Mouse (Mus musculus) Patski (cell line): Measurements from ENCODE around the gene Tedc1. TPM values are rescaled to one million over a fixed set of nuclear protein-coding genes. Genes with fewer than 3 reads are reported as not detected.

ENCODE experiments used
- ATAC-seq: fragments of 100-300 bp; one replicate; pipeline ENCODE4 v1.8.0; 2021
- CTCF ChIA-PET: fragments of 350-600 bp; sonication (Branson Sonifier 250); formaldehyde crosslinking; loops from one replicate; lab custom pipeline; 2022; ENCODE audit warnings: inconsistent platforms; lab: Charles Lee
- POLR2A ChIA-PET: fragments of 350-600 bp; sonication (Branson Sonifier 250); formaldehyde crosslinking; loops from one replicate; lab custom pipeline; 2022; ENCODE audit warnings: antibody characterized with exemption, inconsistent platforms; lab: Charles Lee
- DNase-seq: peaks from one replicate; pipeline ENCODE4 v3.0.0-alpha.2; 2011; ENCODE audit warnings: low read depth, low spot score
- H3K27me3 ChIP-seq: fragments of 371-371 bp; one replicate; pipeline ENCODE4 v1.5.1; 2021
- CTCF ChIP-seq: fragments of 100-300 bp; IDR thresholded peaks from one replicate; pipeline ENCODE4 v1.5.1; 2021
- in situ Hi-C: fragments of 300-500 bp; cut with MboI; formaldehyde crosslinking; loops from 3 replicates; pipeline ENCODE4 v1.11.1; 2018; ENCODE audit warnings: low pct_unique_long_range_greater_than_20kb, mixed read lengths
- polyA plus RNA-seq: library from polyadenylated mRNA; unstranded; gene quantifications from one replicate; pipeline ENCODE4 v1.2.3, GENCODE M21; 2021

The Tedc1 gene
- polyA plus RNA-seq, 1 experiment from 2014 or later, result 9.7 TPM

GRCm38 (mm10) chr12:113201301-113201700, 45.1 kb downstream of the Tedc1 start:
- in situ Hi-C loops, result loop anchor here (25.0 kb wide), 1 partner anchor 961 kb away; no protein-coding TSS in a partner anchor
- CTCF ChIA-PET, result no interaction called here

DNA sequence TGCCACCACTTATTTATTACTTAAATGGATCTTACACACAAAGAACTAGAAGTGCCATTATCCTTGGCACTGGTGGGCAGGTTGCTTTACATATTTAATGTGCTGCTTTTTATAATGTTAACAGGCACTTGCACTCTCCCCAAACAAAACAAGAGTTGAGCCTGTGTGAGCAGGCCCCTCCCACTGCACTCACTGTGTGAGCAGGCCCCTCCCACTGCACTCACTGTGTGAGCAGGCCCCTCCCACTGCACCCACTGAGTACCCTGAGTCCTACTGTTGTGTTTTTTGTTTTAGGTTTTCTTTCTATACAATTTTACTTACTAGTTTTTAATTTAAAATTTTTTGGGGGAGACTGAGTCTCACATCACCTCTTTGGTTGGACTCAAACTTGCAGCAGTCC, 45.8 kb downstream of the Tedc1 start:
- in situ Hi-C loops, result loop anchor here (25.0 kb wide), 1 partner anchor 960 kb away; no protein-coding TSS in a partner anchor
- H3K27me3 ChIP-seq, result no peaks in the 10 kb centered on the region
- CTCF ChIA-PET, result no interaction called here
- DNase-seq (no peak), ATAC-seq (no peak)
- POLR2A ChIA-PET, result no interaction called here
- TF ChIP-seq CTCF, result no peak

More at GRCm38 (mm10) chr12:113201301-113201700, 45.1 kb downstream of the Tedc1 start:
- DNase-seq (no peak), ATAC-seq (no peak)
- POLR2A ChIA-PET, result no interaction called here
- no peaks in the 10 kb centered on the region for H3K27me3 ChIP-seq
- no peak for TF ChIP-seq CTCF

GRCm38 (mm10) chr12:113203522-113203921, 47.3 kb downstream of the Tedc1 start:
- no peak for DNase-seq
- ATAC-seq, result no peak
- no peak for TF ChIP-seq CTCF
- in situ Hi-C loops, result loop anchor here (25.0 kb wide), 1 partner anchor 959 kb away; no protein-coding TSS in a partner anchor
- CTCF ChIA-PET, result no interaction called here
- POLR2A ChIA-PET, result no interaction called here
- H3K27me3 ChIP-seq, result no peaks in the 10 kb centered on the region

DNA sequence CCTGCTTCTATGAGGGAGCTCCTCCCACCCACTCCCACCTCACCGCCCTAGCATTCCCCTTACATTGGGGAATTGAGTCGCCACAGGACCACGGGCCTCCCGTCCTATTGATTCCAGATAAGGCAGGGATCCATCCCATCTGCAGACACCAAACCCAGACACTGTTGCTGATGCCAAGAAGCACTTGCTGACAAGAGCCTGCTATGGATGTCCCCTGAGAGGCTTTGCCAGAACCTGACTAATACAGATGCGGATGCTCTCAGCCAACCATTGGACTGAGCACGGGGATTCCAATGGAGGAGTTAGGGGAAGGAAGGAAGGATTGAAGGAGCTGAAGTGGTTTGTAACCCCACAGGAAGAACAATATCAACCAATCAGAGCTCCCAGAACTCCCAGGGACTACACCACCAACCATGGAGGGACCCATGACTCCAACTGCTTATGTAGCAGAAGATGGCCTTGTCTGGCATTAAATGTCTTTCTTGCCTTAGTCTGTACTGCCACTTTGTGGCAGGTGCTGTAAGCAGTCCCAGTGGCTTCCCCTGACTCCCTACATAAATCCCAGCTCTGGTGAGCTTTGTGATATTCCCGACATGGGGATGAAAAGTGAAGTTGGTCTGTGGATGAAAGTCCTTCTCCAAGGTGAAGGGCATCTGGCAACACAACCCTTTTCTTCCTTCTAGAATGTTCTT, 49.2 kb downstream of the Tedc1 start:
- in situ Hi-C loops, result loop anchor here (25.0 kb wide), 1 partner anchor 957 kb away; no protein-coding TSS in a partner anchor
- POLR2A ChIA-PET, result no interaction called here
- H3K27me3 ChIP-seq, result no peaks in the 10 kb centered on the region
- DNase-seq (no peak), ATAC-seq (no peak)
- TF ChIP-seq CTCF, result no peak
- CTCF ChIA-PET, result interaction anchor here (1.0 to 1.8 kb wide), 4 partner anchors 11 to 61 kb away, joined by 3 to 4 read pairs (median 3); no protein-coding TSS in a partner anchor

GRCm38 (mm10) chr12:113207737-113208136, 51.5 kb downstream of the Tedc1 start:
- ATAC-seq (peak; percentile 95), DNase-seq (no peak)
- H3K27me3 ChIP-seq, result no peaks in the 10 kb centered on the region
- ChIA-PET POLR2A (no interaction called here), CTCF (interaction anchor here (1.2 kb wide), 1 partner anchor 12 kb away, joined by 3 read pairs; no protein-coding TSS in a partner anchor)
- in situ Hi-C loops, result loop anchor here (25.0 kb wide), 1 partner anchor 955 kb away; no protein-coding TSS in a partner anchor
- no peak for TF ChIP-seq CTCF

- no peak for TF ChIP-seq CTCF
- ChIA-PET POLR2A (no interaction called here), CTCF (interaction anchor here (1.3 kb wide), 1 partner anchor 11 kb away, joined by 3 read pairs; no protein-coding TSS in a partner anchor)
- ATAC-seq, result no peak
- DNase-seq, result no peak
- in situ Hi-C loops, result loop anchor here (25.0 kb wide), 1 partner anchor 952 kb away; no protein-coding TSS in a partner anchor
- H3K27me3 ChIP-seq, result no peaks in the 10 kb centered on the region
Measured at GRCm38 (mm10) chr12:113210586-113211378, 54.6 kb downstream of the Tedc1 start.

GRCm38 (mm10) chr12:113211772-113212171, 55.6 kb downstream of the Tedc1 start:
- H3K27me3 ChIP-seq, result no peaks in the 10 kb centered on the region
- in situ Hi-C loops, result loop anchor here (25.0 kb wide), 1 partner anchor 951 kb away; no protein-coding TSS in a partner anchor
- no peak for DNase-seq
- ATAC-seq, result no peak
- CTCF ChIA-PET, result no interaction called here
- POLR2A ChIA-PET, result no interaction called here
- TF ChIP-seq CTCF, result no peak

GRCm38 (mm10) chr12:113212326-113212924, 56.2 kb downstream of the Tedc1 start:
- no peak for TF ChIP-seq CTCF
- ATAC-seq, result no peak
- H3K27me3 ChIP-seq, result no peaks in the 10 kb centered on the region
- no peak for DNase-seq
- POLR2A ChIA-PET, result no interaction called here
- in situ Hi-C loops, result loop anchor here (25.0 kb wide), 1 partner anchor 950 kb away; no protein-coding TSS in a partner anchor
- CTCF ChIA-PET, result no interaction called here

DNA sequence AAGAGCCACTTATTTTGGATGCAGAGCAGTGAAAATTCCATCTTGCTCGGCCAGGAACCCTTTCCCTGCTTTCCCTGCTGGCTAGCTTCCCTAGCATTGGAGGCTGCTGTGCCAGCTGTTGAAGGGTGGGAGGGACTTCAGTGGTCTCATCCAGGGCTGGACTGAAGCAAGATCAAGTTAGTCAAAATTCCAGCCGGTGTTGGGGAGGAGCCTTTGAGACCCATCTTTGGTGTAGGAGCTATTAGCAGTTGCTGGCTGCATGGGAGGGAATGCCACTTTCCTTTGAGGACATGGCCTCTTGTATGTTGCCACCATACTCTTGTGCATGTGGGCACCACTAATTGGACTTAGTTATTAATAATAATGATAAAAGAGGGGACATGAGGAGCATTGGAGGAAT, 57.0 kb downstream of the Tedc1 start:
- no peak for ATAC-seq
- in situ Hi-C loops, result loop anchor here (25.0 kb wide), 1 partner anchor 949 kb away; no protein-coding TSS in a partner anchor
- no peaks in the 10 kb centered on the region for H3K27me3 ChIP-seq
- CTCF ChIA-PET, result no interaction called here
- TF ChIP-seq CTCF, result no peak
- POLR2A ChIA-PET, result no interaction called here
- no peak for DNase-seq

DNA sequence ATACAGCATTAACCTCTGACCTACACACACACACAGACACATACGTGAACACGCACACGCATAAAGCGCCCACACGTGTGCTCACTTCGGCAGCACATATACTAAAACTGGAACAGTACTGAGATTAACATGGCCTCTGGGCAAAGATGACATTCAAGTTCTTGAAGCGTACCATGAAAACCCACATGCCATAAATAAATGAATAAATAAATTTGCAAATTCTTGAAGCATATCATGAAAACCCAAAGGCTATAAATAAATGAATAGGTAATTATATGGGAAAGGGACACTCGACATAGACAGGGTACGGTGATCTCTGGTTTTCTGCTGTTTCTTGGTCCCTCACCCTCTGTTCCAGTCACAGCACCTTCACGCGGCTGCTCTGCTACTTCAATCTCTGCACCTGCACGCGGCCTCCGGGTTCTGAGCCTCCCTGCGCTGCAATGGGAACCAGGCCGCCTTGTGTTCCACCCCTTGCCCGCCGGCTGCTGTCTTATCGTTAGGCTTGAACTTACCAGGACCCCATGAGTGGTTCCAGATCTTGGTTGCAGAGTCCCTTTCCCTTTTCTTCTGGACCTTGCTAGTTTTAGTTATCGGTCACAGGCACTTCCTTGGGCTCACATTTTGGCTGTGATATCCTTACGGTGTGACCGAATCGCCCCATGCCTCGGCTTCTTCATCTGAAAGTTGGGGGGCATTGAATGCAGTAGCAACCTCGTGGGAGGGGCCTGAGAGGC, 58.0 kb downstream of the Tedc1 start:
- ChIA-PET CTCF (no interaction called here), POLR2A (no interaction called here)
- no peaks in the 10 kb centered on the region for H3K27me3 ChIP-seq
- in situ Hi-C loops, result loop anchor here (25.0 kb wide), 1 partner anchor 948 kb away; no protein-coding TSS in a partner anchor
- no peak for DNase-seq
- no peak for ATAC-seq
- no peak for TF ChIP-seq CTCF
